Mouse (Mus musculus): ENCODE results near the gene Vps45. TPM values are rescaled to one million over a fixed set of nuclear protein-coding genes. Genes with fewer than 3 reads are reported as not detected.

The Vps45 gene
- total RNA-seq (2021): 10 to 100 TPM; 32.9 to 39.4 TPM
- long read RNA-seq, experiment 1, transcript Vps45-203 (2 exons, 266 nt): major isoform, 6 of 11 reads
- long read RNA-seq, experiment 1, partial matches to known transcripts: 2 of 11 reads
- long read RNA-seq, experiment 1, other reads (novel, unspliced or antisense): 0 of 11 reads
- long read RNA-seq, experiment 2, transcript Vps45-201 (15 exons, 2,637 nt): major isoform, 15 of 20 reads
- long read RNA-seq, experiment 2, partial matches to known transcripts: 2 of 20 reads
- long read RNA-seq, experiment 2, other reads (novel, unspliced or antisense): 0 of 20 reads

DNA sequence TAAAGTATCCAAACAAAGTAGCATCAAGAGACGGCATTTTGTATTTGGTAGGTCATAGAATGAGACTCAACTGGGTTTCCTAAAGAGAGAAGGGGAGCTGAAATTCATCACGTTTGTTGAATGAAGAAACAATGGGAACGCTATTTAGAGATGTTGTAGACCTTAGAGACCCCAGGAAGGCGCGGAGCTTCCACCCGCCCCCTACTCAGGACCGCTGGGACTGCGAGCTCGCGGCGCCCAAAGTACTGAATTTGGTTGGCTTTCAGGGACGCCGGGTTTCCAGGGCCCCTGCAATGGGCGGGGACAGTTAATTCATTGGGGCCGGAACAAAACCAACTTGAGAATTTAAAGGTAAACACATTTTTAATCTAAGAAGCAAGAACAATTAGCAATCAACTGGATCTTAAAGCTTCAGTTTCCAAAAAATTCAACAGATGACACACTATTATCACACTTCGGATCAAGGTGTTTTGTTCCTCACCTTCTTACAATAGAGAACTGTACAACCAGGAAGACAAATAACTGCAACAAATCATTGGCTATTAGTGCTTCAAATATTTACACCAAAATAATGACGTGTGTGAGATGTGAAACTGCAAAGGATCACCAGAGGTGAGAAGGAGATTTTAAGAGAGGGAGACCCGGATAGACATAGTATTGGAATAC lies at the start of gene Vps45:
Vps45 (minus strand) TSS at position 236 of the 666 bp plus-strand sequence.
- peak in 1 of 2 experiments; percentile 52 for DNase-seq (ENCODE audit: low spot score in 2 of 2)

DNA sequence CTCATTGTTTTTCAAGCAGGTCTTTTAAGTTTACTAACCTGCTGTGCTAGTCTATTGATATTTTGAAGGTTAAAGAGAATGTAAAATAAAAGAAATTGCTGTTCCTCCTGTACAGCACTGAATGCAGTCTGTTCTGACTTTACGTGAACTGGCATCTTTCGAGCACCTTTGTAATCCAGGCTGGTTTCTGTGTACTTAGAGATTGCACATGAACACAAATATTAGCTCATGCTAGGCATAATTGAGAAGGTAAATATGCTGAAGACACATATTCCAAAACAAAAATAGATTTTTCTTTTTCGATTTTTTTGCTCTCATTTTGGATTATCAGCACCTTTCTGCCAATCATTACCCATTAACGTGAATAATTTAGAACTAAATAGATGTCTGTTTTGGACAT lies 47.9 kb upstream of the Vps45 start:
- no peak for DNase-seq (ENCODE audit: low spot score in 2 of 2)

DNA sequence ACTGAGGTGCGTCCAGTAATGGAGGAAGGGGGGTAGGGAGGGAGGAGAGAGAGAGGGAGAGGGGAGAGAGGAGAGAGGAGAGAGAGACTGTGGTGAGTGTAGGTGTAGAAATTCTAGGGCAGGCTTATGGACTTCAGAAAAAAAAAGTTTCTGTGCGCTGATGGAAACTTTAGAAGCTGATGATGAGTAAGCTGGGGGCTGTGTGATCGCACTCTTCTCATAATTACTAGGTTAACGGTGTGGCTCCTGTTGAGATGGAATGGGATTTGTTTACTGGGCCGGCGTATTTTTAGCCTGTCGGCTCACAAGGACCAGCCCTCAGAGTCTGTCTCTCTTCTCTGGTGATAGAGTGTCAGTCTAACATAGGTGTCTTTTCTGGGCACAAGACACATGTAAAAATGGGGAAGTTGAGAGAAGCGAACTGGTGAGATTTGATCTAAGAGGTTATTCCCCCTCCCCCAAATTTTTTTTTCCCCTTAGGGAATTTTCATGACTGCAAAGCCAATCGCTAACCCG lies 47.0 kb upstream of the Vps45 start:
- no peak for DNase-seq (ENCODE audit: low spot score in 2 of 2)

DNA sequence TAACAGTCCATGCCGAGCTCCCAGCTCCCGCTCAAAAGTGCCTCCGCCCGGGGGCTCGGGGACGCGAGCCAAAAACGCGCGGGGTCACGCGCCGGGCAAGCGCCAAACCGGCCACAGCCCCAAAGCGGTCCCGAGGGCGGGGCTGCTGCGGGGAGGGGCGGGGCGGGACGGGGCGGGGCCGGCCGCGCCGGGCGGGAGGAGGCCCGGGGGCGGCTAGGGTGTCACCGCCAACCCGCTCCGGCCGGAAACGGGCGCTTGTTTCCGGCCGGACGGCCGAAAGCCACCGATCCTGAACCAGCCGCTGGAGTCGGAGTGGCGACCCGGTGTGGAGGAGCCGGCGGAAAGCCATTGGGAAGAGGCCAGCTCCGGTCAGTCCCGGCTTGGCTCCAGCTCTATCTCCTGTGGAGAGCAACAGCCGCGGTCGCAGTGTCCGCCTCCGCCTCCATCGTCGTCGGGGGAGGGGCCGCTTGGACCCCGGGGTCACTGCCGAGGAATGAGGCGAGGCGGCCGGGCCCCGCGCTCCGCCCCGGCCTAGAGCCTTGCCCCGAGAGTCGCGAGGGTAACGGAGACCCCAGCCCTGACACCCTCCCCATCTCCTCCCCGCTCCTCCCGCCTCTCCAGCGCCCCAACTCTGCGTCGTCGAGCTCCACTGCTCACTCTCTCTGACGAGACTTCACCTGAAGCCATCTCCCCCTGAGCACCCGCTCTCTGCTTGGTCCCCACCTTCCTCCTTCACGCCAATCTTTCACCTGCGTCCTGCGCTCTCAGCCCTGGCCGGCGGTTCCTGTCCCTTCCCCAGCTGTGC lies 46.2 kb upstream of the Vps45 start, which contains the start of gene Otud7b:
Otud7b (plus strand) TSS at position 267 of the 805 bp plus-strand sequence.
- DNase-seq (ENCODE audit: low spot score in 2 of 2): peak; percentile 54 to 63

DNA sequence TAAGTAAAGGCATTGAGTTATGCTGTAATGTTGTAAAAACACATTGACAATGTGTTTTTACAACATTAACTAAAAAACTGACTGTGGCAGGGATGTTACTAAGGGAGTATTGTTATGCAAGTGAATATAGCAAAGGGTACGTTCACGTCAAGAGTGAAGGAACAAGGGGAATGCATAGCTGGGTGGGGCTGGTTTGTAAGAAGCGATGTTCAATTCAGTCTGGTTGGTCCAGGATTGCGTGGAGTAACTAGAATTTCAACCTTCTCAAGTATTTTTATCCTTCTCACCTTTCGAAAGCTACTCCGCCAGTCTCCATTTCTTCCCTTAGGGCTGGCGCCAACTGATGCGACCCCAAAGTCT lies 45.6 kb upstream of the Vps45 start:
- no peak for DNase-seq (ENCODE audit: low spot score in 2 of 2)

DNA sequence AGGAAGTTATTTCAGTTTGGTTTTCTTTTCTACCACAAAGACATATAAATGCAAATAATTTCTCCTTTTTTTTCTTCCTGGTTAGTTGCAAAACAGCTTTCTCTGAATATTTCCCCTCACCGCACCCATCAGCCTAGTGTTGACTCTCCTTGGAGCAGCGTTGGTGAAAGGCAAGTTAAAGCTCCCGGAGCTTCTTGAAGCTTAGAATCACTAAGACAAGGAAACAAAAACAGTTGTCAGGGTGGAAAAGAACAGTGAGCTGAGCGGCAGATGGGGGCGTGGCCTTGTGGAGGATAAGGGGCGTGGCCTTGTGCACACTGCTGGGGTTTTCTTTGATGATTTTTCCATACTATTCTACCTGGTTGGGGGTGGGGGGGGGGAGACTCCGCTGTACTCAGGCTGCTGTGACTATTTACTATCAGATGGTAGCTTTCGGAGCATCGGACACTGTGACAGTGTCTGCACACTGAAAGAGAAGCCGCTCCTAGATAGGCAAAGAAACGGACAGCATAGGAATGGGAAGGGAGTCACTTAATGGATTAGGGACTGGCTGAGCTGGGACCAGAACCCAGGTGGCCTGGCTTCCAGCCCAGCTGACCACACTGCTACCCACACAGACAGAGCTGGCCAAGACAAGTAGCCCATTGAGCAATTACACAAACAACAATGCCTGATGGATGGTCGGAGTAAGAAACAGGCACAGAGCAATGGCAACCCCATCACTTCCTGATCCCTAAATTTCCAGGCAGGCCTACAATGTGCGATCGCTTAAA lies 44.0 kb upstream of the Vps45 start:
- DNase-seq (ENCODE audit: low spot score in 2 of 2): no peak

DNA sequence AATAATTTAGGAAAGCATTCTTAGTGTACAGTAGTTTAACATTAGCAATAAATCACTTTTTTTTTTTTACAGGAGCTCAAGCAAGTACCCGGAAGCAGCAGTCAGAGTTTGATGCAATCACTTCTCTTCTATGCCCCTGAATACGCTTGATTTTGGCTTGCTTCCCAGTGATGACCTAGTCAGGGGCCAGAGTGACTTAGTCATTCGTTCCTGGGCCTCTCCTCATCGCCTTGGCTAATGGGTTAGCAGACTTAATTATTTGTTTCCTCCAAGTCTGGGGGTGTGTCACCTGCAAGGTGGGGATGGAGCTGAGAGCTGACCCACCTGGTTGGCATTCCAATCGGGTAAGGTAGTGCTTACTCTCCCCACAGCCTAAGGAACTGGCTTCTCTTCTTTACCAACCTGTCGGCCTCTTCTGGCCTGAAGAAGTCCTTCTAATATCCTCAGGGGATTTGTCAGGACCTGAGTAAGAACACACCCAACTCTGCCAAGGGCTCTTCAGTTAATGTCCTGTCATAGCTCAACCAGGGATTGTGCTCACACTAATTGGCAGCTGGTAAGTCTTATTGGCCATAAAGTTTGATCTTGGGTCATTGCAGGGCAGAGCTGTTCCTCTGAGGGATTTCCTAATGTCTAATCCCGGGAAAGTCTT lies 40.5 kb upstream of the Vps45 start:
- peak in 1 of 2 experiments; percentile 52 for DNase-seq (ENCODE audit: low spot score in 2 of 2)

DNA sequence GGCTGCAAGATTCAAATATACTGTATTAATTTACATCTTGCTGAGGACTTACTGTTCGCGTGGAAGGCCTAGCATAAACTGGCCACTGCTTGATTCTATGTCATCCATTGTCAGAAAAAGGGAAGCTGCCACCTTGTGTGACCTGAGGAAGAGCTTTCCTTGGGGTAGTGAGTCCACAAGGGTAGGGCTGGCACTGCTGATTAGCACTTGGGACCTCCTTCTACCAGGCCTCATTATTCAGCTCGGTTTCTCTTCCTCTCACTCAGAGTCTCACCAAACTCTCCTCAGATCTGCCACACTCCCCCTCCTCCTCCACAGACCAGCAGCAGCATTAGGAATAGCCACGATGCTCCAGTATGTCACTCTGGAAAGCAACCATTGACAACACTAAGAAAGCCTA lies 39.9 kb upstream of the Vps45 start:
- DNase-seq (ENCODE audit: low spot score in 2 of 2): no peak

DNA sequence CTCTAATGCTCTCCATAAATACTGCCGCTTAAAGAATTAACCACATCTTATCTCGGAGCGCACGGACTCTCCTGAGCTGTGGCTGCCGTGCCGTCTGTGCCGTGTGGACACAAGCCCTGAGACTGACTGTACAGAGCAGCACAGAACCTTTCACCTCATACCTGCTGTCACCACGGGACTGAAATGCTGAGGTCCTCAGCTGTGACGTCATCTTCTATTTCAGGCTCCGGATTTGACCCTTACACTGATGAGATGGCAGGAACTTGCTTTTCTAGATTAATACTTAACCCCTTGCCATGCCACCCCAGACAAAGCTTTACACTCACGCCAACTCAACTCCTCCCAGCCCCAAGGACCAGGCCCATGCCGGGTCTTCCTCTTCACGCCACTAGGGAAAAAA lies 35.9 kb upstream of the Vps45 start:
- no peak for DNase-seq (ENCODE audit: low spot score in 2 of 2)

DNA sequence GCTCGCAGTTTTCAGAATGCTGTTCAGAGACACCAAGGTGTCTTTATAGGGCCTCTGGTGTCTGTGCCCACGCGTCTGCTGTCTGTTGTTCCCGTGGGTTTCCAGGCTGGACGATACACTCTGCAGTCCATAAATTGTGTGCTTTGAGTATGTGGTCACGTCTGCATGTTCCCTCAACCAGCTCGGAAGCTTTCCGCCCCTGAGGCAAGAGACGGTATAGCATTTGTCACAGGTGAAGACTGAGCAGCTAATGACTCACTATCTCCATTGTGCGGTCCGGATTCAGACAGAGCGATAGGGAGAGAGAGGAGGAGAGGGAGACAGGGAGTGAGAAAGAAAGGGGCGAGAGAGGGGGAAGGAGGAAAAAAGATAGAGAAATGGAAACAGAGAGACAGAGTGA lies 35.2 kb upstream of the Vps45 start:
- no peak for DNase-seq (ENCODE audit: low spot score in 2 of 2)

DNA sequence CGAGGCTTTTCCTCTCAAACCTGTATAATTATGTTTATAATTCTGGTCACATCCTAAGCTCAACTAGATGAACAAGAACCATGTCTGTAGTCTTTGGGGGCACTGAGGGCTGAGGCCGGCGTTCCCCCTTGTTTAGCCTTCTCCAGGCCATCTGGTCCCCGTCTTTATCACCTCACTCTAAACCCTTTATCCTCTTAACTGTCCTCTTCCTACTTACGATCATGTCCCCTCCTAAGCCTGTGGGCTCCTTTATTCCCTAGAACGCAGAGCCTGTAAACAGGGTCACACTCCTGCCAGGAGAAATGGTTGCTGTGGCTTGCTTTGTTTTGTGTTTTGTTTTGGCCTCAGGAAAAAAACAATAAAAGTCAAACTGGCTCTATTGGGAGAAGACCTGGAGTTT lies 33.7 kb upstream of the Vps45 start:
- DNase-seq (ENCODE audit: low spot score in 2 of 2): no peak

DNA sequence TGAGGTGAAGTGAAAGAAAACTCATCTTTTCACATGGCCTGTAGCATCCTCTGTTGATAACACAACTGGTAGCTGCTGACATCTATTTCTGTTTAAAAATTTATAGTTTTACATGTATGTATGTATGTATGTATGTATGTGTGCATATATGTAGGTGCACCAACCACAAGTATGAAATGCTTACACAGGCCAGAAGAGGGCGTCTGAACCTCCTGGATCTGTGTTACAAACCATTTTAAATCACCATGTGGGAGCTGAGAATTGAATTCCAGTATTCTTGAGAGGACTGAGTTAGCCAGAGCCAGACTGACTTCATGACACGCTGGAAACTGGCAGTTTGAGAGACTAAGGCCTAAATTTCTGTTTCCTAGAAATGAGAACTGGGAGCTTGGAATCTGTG lies 32.9 kb upstream of the Vps45 start:
- no peak for DNase-seq (ENCODE audit: low spot score in 2 of 2)

DNA sequence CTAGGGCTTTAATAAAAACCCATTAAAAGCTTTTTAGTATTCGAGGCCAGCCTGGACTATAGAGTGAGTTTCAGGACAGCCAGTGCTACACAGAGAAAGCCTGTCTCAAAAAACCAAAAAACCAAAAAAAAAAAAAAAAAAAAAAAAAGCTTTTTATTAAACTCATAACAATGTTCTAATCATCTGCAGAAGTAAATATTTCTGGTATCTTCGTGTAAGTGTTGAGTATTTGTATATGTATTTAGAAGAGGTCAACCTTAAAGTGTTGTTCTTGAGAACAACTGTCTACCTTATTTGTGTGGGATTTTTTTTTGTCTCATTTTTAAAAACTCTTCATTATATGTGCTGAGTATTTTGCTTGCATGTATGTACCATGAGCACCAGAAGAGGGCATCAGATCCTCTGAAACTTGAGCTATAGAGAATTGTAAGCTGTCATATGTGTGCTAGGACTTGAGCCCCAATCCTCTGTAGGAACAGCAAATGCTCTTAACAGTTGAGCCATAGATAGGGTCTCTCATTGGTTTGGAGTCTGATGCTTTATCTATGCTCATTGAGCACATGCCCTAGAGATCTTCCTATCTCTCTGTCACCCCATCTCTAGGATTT lies 31.7 kb upstream of the Vps45 start:
- no peak for DNase-seq (ENCODE audit: low spot score in 2 of 2)

DNA sequence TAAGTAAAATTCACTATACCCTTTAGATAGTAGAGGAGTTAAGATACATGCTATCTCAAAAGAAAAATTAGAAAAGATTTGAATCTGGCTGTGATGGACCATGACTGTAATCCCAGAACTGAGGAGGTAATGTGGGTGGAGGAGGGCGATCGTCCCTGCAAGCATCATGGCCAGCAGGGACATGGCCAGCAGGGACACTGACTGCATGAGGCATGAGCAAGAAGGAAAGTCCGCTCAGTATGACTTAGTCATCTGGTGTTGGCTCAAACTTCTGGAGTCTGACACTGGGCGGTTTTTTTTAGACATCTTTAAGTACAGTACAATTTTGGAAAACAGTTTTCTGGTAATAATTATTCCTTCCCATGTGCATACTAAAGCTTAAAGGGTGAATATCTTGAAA lies 29.5 kb upstream of the Vps45 start:
- DNase-seq (ENCODE audit: low spot score in 2 of 2): no peak

DNA sequence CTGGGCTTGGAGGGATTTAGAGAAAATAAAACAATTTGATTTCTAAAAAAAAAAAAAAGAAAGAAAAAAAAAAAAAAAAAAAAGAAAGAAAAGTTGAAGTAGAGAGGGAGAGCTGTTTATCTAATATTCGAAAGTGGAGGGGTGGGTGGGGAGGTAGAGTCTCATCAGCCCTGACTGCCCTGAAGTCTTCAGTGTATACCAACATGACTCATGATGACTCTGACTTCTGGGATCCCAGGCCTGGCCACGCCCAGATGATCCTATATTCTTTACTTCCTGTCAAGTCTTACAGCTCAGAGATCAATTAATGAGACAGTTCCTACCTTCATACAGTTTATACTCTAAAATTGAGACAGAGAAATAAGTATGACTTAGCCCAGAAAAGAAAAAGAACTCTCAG lies 29.0 kb upstream of the Vps45 start:
- DNase-seq (ENCODE audit: low spot score in 2 of 2): no peak

DNA sequence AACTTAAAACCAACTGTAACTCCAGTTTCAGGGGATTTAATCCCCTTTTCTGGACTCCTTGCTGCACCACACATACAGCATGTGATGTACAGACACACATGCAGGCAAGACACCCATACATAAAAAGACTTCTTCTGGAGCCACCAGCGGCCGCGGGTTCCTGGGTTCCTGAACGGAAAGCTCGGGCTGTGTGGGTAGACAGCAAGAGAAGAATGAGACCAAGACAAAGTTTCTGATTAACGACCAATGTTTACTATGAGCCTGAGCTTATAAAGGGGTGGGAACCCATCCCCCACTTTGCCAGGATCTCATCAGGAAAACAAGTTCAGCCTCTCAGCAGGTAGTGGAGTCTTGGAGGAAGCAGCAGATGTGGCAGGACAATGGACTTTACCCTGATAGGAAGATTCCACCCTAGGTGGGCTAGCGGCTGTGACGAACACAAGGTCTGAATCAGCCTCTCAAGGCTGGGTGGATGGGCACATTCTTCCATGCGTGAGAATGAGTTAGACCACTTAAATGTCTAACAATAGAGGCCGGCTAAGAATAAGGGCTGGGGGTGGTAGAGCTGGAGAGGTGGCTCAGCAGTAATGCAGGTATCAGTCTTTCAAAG lies 26.0 kb upstream of the Vps45 start:
- no peak for DNase-seq (ENCODE audit: low spot score in 2 of 2)

DNA sequence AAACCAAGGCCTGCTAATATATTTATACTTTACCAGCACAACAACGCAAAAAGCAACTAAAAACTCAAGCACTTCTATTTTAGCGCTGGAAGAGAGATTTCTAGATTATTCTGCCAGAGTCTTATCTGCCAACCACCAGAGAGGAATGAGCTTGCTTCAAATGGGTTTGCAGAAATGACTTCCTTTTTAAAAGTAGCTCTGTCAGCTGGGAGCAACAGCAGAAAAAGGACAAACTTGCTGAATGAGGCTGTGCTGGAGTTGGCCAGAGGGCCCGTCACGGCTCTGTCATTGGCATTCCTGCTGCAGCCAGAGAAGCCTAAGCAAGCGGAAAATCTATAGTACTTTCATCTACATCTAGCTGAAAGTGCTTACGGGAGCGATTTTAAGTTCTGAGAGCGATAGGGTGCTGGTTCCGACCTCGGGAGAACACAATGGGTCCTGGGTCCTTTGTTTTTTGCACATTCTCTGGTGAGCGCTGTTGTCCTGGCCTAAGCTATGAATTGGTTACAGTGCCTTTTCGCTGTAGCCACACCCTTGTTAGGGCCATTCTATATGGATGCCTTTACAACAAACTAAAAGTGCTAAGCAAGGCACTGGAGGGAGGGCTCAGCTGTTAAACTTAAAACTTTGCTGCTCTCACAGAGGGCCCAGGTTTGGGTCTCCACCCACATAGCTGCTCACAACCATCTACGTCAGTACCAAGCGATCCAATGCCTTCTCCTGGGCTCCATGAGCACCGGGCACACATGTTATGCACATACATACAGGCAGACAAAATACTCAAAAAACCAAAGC lies 24.6 kb upstream of the Vps45 start:
- DNase-seq (ENCODE audit: low spot score in 2 of 2): no peak

DNA sequence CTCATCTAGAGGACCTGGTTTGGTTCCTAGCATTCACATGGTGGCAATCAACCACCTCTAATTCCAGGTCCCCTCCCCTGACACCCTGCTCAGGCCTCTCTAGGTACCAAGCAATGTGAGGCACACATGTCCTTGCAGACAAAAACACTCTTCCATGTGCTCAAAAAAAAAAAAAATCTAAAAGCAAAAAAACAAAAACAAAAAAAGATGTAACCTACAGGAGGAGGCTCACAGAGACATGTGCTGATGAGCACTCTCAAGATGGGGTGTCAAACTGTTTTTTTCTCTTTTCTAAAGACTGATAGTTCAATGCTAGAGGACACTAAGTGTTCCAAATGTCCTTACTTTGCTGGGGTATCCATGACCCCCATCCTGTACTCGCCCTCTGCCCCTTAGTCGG lies 23.8 kb upstream of the Vps45 start:
- no peak for DNase-seq (ENCODE audit: low spot score in 2 of 2)

DNA sequence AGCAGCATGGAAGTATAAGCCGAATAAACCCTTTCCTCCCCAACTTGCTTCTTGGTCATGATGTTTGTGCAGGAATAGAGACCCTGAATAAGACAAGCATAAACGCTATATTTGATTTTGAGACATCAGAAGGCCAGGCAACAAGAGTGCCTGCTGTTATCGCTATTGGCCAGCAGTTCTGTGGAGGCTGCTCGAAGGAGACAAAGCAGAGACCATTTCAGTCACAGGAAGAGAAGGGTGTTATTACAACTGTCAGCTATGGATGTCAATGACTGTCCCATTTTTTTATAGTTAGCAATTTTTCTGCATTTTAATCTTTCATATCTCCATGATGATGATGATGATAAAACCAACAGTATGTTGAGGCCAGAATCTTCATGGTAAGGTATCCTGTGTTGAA lies 23.4 kb upstream of the Vps45 start:
- DNase-seq (ENCODE audit: low spot score in 2 of 2): no peak
